Mouse (Mus musculus) megakaryocyte, embryonic 14.5 days (primary cell): Measurements from ENCODE around the gene Lgr5.

ENCODE experiments used
- FLI1 ChIP-seq: IDR thresholded peaks from 2 replicates; pipeline ENCODE4 v1.6.1; 2012; ENCODE audit warnings: low read length, inconsistent platforms, mixed read lengths
- GATA1 ChIP-seq: IDR thresholded peaks from 3 replicates; pipeline ENCODE4 v1.6.1; 2012; ENCODE audit warnings: mixed read lengths, low read length, inconsistent platforms, borderline replicate concordance

DNA sequence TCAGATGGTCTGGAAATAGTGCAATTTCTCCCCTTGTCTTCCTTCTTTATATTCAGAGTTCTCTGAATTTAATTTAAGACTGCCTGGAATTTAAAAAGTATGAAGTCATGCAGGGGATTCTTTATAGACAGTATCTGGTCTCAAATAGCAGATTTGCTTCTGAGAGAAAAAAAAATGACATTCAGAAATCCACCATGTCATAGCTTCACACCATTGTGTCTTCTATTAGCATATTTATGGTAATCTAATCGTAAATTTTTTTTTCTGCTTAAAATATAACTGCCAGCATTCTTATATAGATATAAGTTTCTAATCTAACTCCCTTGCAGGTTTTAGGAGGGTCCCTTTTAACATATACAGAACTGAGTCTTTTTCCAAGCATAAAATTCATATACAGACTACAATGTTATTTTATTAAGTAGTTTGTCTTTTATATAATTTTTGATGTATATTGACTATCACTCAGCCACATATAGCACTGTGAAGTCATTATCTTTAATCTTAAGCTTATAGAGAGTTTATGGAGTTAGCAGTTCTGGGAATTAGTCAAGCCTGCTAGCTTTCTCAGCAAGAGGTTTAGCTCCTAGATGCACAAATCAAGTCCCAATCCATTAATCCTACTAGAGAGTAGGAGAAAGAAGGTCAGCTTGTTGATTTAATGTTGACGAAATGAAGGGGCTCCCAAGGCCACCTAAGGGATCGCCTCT is 15.7 kb downstream of the Lgr5 start:
- no peak for TF ChIP-seq GATA1
- no peak for TF ChIP-seq FLI1
